9 mouse cellular contexts compared by ENCODE assay signal in the genomic region with DNA sequence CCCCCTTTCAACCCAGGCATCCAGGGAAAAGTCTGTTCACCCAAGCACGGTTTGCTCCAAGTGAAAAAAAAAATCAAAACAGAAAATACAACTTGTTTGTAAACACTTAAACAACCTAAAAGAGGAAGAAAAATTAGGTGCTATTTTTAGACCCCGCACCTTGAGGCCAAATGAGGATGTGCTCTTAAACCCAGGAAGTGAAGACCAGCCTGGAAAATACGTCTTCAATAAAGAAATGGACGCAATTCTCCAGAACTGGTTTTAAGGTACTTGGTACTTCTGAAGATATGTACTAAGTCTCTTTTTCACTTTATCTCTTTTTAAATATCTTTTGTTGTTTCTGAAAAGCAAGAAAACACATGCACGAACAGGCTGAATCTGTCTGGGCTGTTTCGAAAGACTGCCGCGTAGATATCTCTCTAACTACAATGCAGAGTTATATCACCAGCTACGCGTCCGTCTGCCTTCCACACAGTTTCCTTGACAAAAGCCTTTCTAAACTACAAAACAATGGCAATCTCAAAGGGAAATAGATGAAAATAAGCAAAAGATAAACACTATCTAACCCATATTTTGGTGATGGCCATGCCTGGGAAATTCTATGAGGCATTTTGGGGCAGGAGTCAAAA. TPM values are rescaled to one million over a fixed set of nuclear protein-coding genes. Genes with fewer than 3 reads are reported as not detected.
DNase-seq lines count a peak whose midpoint lies in the region; ATAC-seq and TF ChIP-seq lines count a peak whose summit lies in the region.
"Had no signal": no experiment of that assay in that cellular context is flagged by ENCODE, and none has a peak within 500 bp of the region (broad histone marks: within the 10 kb centered on the region; RNA-seq: fewer than 3 reads in every experiment).

No protein-coding gene starts in this region.

- peak overlapping the region; percentile 47 for H3K4me2 ChIP-seq in kidney, embryonic 14.5 days (replicated peaks; ENCODE audit: low read depth, low read length)
- H3K4me2 ChIP-seq in embryonic facial prominence, embryonic 15.5 days (replicated peaks), result peak overlapping the region; percentile 40
- peak overlapping the region; percentile 52 for H3K4me2 ChIP-seq in kidney, embryonic 16.5 days (replicated peaks; ENCODE audit: low read depth, low read length)
- H3K4me2 ChIP-seq in midbrain, postnatal 0 days (ENCODE audit: low read depth, low read length, poor library complexity, severe bottlenecking), result peak overlapping the region; percentile 44

- no peak for DNase-seq in kidney, adult 8-10 months
- DNase-seq in midbrain, postnatal 0 days (ENCODE audit: low spot score), result no peak
- no peak for DNase-seq in left cerebral cortex, adult 9 months (ENCODE audit: low spot score in 2 of 2)
- no peak for DNase-seq in cerebellum, postnatal 14 days
- DNase-seq in urinary bladder, adult 2 months (ENCODE audit: low spot score), result no peak

- 60% methylated on average over 11 of the region's 11 CpGs for WGBS in kidney, embryonic 14.5 days
- WGBS in embryonic facial prominence, embryonic 15.5 days, result 57% methylated on average over 11 of the region's 11 CpGs
- 51% methylated on average over 11 of the region's 11 CpGs for WGBS in kidney, embryonic 16.5 days
- WGBS in midbrain, postnatal 0 days, result 56% methylated on average over 11 of the region's 11 CpGs

- TF ChIP-seq CTCF in midbrain, postnatal 0 days (IDR thresholded peaks at IDR 0.05), result no peak

- no peaks in the 10 kb centered on the region for H3K36me3 ChIP-seq in kidney, embryonic 14.5 days (ENCODE audit: control insufficient read depth, insufficient read depth, low read length)
- no peaks in the 10 kb centered on the region for H3K36me3 ChIP-seq in embryonic facial prominence, embryonic 15.5 days
- no peaks in the 10 kb centered on the region for H3K36me3 ChIP-seq in kidney, embryonic 16.5 days (ENCODE audit: insufficient read depth, low read length)
- no peaks in the 10 kb centered on the region for H3K36me3 ChIP-seq in midbrain, postnatal 0 days (ENCODE audit: insufficient read depth, low read length)

- no peaks in the 10 kb centered on the region for H3K9me3 ChIP-seq in kidney, embryonic 14.5 days (ENCODE audit: control insufficient read depth, low read length)
- H3K9me3 ChIP-seq in embryonic facial prominence, embryonic 15.5 days (replicated peaks), result no peaks in the 10 kb centered on the region
- H3K9me3 ChIP-seq in kidney, embryonic 16.5 days (ENCODE audit: low read length), result no peaks in the 10 kb centered on the region
- no peaks in the 10 kb centered on the region for H3K9me3 ChIP-seq in midbrain, postnatal 0 days (ENCODE audit: low read length)
- H3K9me3 ChIP-seq: megakaryocyte, embryonic 14.5 days had no signal

- peak overlapping the region; percentile 13; the same call in 1 of the 2 replicates for H3K4me3 ChIP-seq in kidney, embryonic 14.5 days (ENCODE audit: low read length)
- peak overlapping the region; percentile 18 for H3K4me3 ChIP-seq in embryonic facial prominence, embryonic 15.5 days (replicated peaks)
- peak overlapping the region; percentile 34 for H3K4me3 ChIP-seq in kidney, embryonic 16.5 days (ENCODE audit: low read length)
- H3K4me3 ChIP-seq in midbrain, postnatal 0 days (ENCODE audit: low read depth, low read length), result peak overlapping the region; percentile 25
- H3K4me3 ChIP-seq: megakaryocyte, embryonic 14.5 days had no signal

- peaks cover 8% of the 10 kb centered on the region; the same call in 1 of the 2 replicates for H3K4me1 ChIP-seq in kidney, embryonic 14.5 days (ENCODE audit: control insufficient read depth, insufficient read depth, low read length)
- H3K4me1 ChIP-seq in embryonic facial prominence, embryonic 15.5 days, result peaks cover 3% of the 10 kb centered on the region; the same call in 1 of the 2 replicates
- H3K4me1 ChIP-seq in kidney, embryonic 16.5 days (ENCODE audit: insufficient read depth, low read length), result peaks cover 18% of the 10 kb centered on the region
- no peaks in the 10 kb centered on the region for H3K4me1 ChIP-seq in midbrain, postnatal 0 days (ENCODE audit: insufficient read depth, low read length)

- H3K27me3 ChIP-seq in kidney, embryonic 14.5 days (ENCODE audit: control insufficient read depth, insufficient read depth, low read length), result no peaks in the 10 kb centered on the region
- no peaks in the 10 kb centered on the region for H3K27me3 ChIP-seq in embryonic facial prominence, embryonic 15.5 days
- H3K27me3 ChIP-seq in kidney, embryonic 16.5 days (ENCODE audit: insufficient read depth, low read length), result no peaks in the 10 kb centered on the region
- H3K27me3 ChIP-seq in midbrain, postnatal 0 days (ENCODE audit: insufficient read depth, low read length), result no peaks in the 10 kb centered on the region
- H3K27me3 ChIP-seq: megakaryocyte, embryonic 14.5 days had no signal

- ATAC-seq in kidney, embryonic 14.5 days (ENCODE audit: low FRiP score, low TSS enrichment), result no peak
- no peak for ATAC-seq in embryonic facial prominence, embryonic 15.5 days (ENCODE audit: insufficient number of reproducible peaks, low FRiP score, low TSS enrichment, low read depth)
- no peak for ATAC-seq in kidney, embryonic 16.5 days (ENCODE audit: low FRiP score, low TSS enrichment)
- ATAC-seq in midbrain, postnatal 0 days (ENCODE audit: low FRiP score), result no peak

- peak overlapping the region; percentile 18; the same call in 1 of the 2 replicates for H3K27ac ChIP-seq in kidney, embryonic 14.5 days (ENCODE audit: low read depth, low read length)
- peak overlapping the region; percentile 40 for H3K27ac ChIP-seq in embryonic facial prominence, embryonic 15.5 days (replicated peaks)
- peak overlapping the region; percentile 64 for H3K27ac ChIP-seq in kidney, embryonic 16.5 days (ENCODE audit: low read length)
- no peak overlapping the region for H3K27ac ChIP-seq in midbrain, postnatal 0 days (ENCODE audit: low read depth, low read length)

- H3K9ac ChIP-seq in kidney, embryonic 14.5 days (ENCODE audit: low read depth, low read length), result no peak overlapping the region
- no peak overlapping the region for H3K9ac ChIP-seq in embryonic facial prominence, embryonic 15.5 days
- no peak overlapping the region for H3K9ac ChIP-seq in kidney, embryonic 16.5 days (replicated peaks; ENCODE audit: low read length)
- H3K9ac ChIP-seq in midbrain, postnatal 0 days (replicated peaks; ENCODE audit: low read length, poor library complexity, severe bottlenecking), result no peak overlapping the region

RNA-seq across cellular contexts. Expression of gene Calcrl, which starts 37.7 kb away (rescaled TPM):
- 43.9 and 82.9 TPM in 2 replicates for polyA plus RNA-seq in kidney, embryonic 14.5 days (2014; fragmentation: Nextera tagmentation; extraction: Ambion mirVana)
- polyA plus RNA-seq in embryonic facial prominence, embryonic 15.5 days (2015; fragmentation: Nextera tagmentation; extraction: Ambion mirVana), result 18.2 and 22.2 TPM in 2 replicates
- 64.7 and 73.3 TPM in 2 replicates for polyA plus RNA-seq in kidney, embryonic 16.5 days (2015; fragmentation: Nextera tagmentation; extraction: Ambion mirVana)
- 11.0 and 19.5 TPM in 2 replicates for total RNA-seq in midbrain, postnatal 0 days (2014; rRNA removed)
- polyA plus RNA-seq in midbrain, postnatal 0 days (2015; fragmentation: Nextera tagmentation; extraction: Ambion mirVana), result 6.0 TPM in 2 replicates
- 23.0 and 24.8 TPM in 2 replicates for polyA plus RNA-seq in urinary bladder, adult 2 months (2012; rRNA removed)
